Mouse (Mus musculus) kidney, postnatal 0 days (tissue): Measurements from ENCODE around the gene Bcl7c. TPM values are rescaled to one million over a fixed set of nuclear protein-coding genes. Genes with fewer than 3 reads are reported as not detected.
"Not testable (repeated sequence)": the region's sequence is repeated elsewhere in the genome, so short reads cannot be mapped to it uniquely, and the experiment has no call there.

ENCODE experiments used
- ATAC-seq: fragments of 200-750 bp; cut with Nextera tagmentation; replicated peaks from 2 replicates; pipeline ENCODE4 v1.8.0; 2017; ENCODE audit warnings: low read depth, moderate number of reproducible peaks, moderate TSS enrichment, moderate library complexity; ENCODE audit not compliant: low FRiP score
- DNase-seq: peaks from one replicate; pipeline ENCODE4 v3.0.0-alpha.2; 2016; ENCODE audit warnings: low spot score
- H3K27ac ChIP-seq: fragments of 300-500 bp; sonication (generic); 2 replicates; pipeline ENCODE4 v1.5.1; 2014; ENCODE audit warnings: mild to moderate bottlenecking
- H3K27me3 ChIP-seq: fragments of 300-500 bp; sonication (generic); 2 replicates; pipeline ENCODE4 v1.6.1; 2014; ENCODE audit warnings: low read length, mixed read lengths; ENCODE audit not compliant: insufficient read depth
- H3K36me3 ChIP-seq: fragments of 300-500 bp; sonication (generic); 2 replicates; pipeline ENCODE4 v1.6.1; 2014; ENCODE audit warnings: low read length, mixed read lengths; ENCODE audit not compliant: insufficient read depth
- H3K4me1 ChIP-seq: fragments of 300-500 bp; sonication (generic); replicated peaks from 2 replicates; pipeline ENCODE4 v1.6.1; 2014; ENCODE audit warnings: antibody characterized with exemption, low read length, mixed read lengths; ENCODE audit not compliant: insufficient read depth
- H3K4me2 ChIP-seq: fragments of 300-500 bp; sonication (generic); 2 replicates; pipeline ENCODE4 v1.6.1; 2014; ENCODE audit warnings: mild to moderate bottlenecking, low read length, moderate library complexity, mixed read lengths
- H3K4me3 ChIP-seq: fragments of 300-500 bp; sonication (generic); replicated peaks from 2 replicates; pipeline ENCODE4 v1.5.1; 2014; ENCODE audit warnings: low read depth, low read length
- H3K9ac ChIP-seq: fragments of 300-500 bp; sonication (generic); 2 replicates; pipeline ENCODE4 v1.6.1; 2014; ENCODE audit warnings: low read depth, low read length
- H3K9me3 ChIP-seq: fragments of 300-500 bp; sonication (generic); replicated peaks from 2 replicates; pipeline ENCODE4 v1.6.1; 2016; ENCODE audit warnings: low read length, inconsistent platforms, mixed read lengths
- CTCF ChIP-seq: IDR thresholded peaks from 2 replicates; pipeline ENCODE4 v1.5.1; 2016; ENCODE audit warnings: antibody characterized with exemption, low read depth, mild to moderate bottlenecking, moderate library complexity
- WGBS: fragments of 180-500 bp; shearing (Covaris S2); extraction: QIAGEN DNeasy Blood & Tissue Kit; methylation state at CpG from one replicate; pipeline ENCODE4 v1.1.7; 2014; 5-methylcytosine and 5-hydroxymethylcytosine counted together
- polyA plus RNA-seq: library from polyadenylated mRNA; unstranded; fragments of >200 nt; fragmentation: Nextera tagmentation; extraction: Ambion mirVana; gene quantifications from 2 replicates; pipeline ENCODE4 v1.2.1, GENCODE M21; 2015

Gene Bcl7c
- polyA plus RNA-seq, 1 experiment from 2014 or later, result 70.9 TPM

- Histone ChIP-seq H3K4me3 (no peak overlapping the region), H3K36me3 (no peaks in the 10 kb centered on the region), H3K9ac (no peak overlapping the region), H3K27ac (no peak overlapping the region), H3K4me1 (no peaks in the 10 kb centered on the region), H3K27me3 (no peaks in the 10 kb centered on the region), H3K9me3 (no peaks in the 10 kb centered on the region), H3K4me2 (no peak overlapping the region)
- DNase-seq, result no peak
- ATAC-seq, result no peak
- no peak for TF ChIP-seq CTCF
- 63% methylated on average over 5 of the region's 5 CpGs for WGBS
Observed at GRCm38 (mm10) chr7:127628646-127629045, 80.1 kb downstream of the Bcl7c start.

- H3K27ac ChIP-seq, result no peak overlapping the region
- DNase-seq (no peak), ATAC-seq (no peak)
- H3K4me3 ChIP-seq, result no peak overlapping the region
- no peak for TF ChIP-seq CTCF
- no peaks in the 10 kb centered on the region for H3K27me3 ChIP-seq
- no peaks in the 10 kb centered on the region for H3K9me3 ChIP-seq
- no peaks in the 10 kb centered on the region for H3K4me1 ChIP-seq
- no peaks in the 10 kb centered on the region for H3K36me3 ChIP-seq
- no peak overlapping the region for H3K9ac ChIP-seq
- 87% methylated on average over 4 of the region's 4 CpGs for WGBS
- H3K4me2 ChIP-seq, result no peak overlapping the region
Observed at GRCm38 (mm10) chr7:127626471-127626870, 82.3 kb downstream of the Bcl7c start.

- over 99% methylated on average over 7 of the region's 7 CpGs for WGBS
- H3K27ac ChIP-seq, result no peak overlapping the region
- H3K9ac ChIP-seq, result no peak overlapping the region
- H3K9me3 ChIP-seq, result no peaks in the 10 kb centered on the region
- H3K4me2 ChIP-seq, result no peak overlapping the region
- ATAC-seq (no peak), DNase-seq (no peak)
- H3K4me3 ChIP-seq, result no peak overlapping the region
- no peaks in the 10 kb centered on the region for H3K4me1 ChIP-seq
- TF ChIP-seq CTCF, result no peak
- H3K27me3 ChIP-seq, result no peaks in the 10 kb centered on the region
- no peaks in the 10 kb centered on the region for H3K36me3 ChIP-seq
Observed at GRCm38 (mm10) chr7:127626039-127626438, 82.7 kb downstream of the Bcl7c start.

- ATAC-seq, H3K4me3 ChIP-seq, H3K9me3 ChIP-seq, H3K4me2 ChIP-seq, DNase-seq, H3K36me3 ChIP-seq, H3K27me3 ChIP-seq, H3K27ac ChIP-seq, H3K9ac ChIP-seq: not testable (repeated sequence)
- peaks cover 12% of the 10 kb centered on the region for H3K4me1 ChIP-seq
- WGBS, result 95% methylated on average over 7 of the region's 8 CpGs
Observed at GRCm38 (mm10) chr7:127618402-127618801, 90.3 kb downstream of the Bcl7c start.

GRCm38 (mm10) chr7:127617962-127618361 lies 90.8 kb downstream of the Bcl7c start:
- TF ChIP-seq CTCF, result no peak
- Histone ChIP-seq H3K4me1 (peaks cover 12% of the 10 kb centered on the region), H3K27ac (no peak overlapping the region), H3K9ac (no peak overlapping the region), H3K27me3 (no peaks in the 10 kb centered on the region), H3K9me3 (no peaks in the 10 kb centered on the region), H3K4me2 (no peak overlapping the region), H3K36me3 (no peaks in the 10 kb centered on the region), H3K4me3 (no peak overlapping the region)
- ATAC-seq (no peak), DNase-seq (no peak)
- WGBS, result 61% methylated on average over 2 of the region's 2 CpGs

- Histone ChIP-seq H3K9ac (no peak overlapping the region), H3K4me3 (no peak overlapping the region), H3K9me3 (no peaks in the 10 kb centered on the region), H3K27me3 (no peaks in the 10 kb centered on the region), H3K36me3 (peaks cover 10% of the 10 kb centered on the region), H3K4me1 (peaks cover 12% of the 10 kb centered on the region), H3K4me2 (no peak overlapping the region), H3K27ac (no peak overlapping the region)
- TF ChIP-seq CTCF, result no peak
- WGBS, result 66% methylated on average over 1 of the region's 1 CpGs
- ATAC-seq (no peak), DNase-seq (no peak)
Observed at GRCm38 (mm10) chr7:127616881-127617280, 91.9 kb downstream of the Bcl7c start.

GRCm38 (mm10) chr7:127616336-127616735 lies 92.4 kb downstream of the Bcl7c start:
- H3K9me3 ChIP-seq, result no peaks in the 10 kb centered on the region
- WGBS, result 63% methylated on average over 1 of the region's 1 CpGs
- peaks cover 12% of the 10 kb centered on the region for H3K4me1 ChIP-seq
- DNase-seq (no peak), ATAC-seq (no peak)
- no peak overlapping the region for H3K27ac ChIP-seq
- H3K9ac ChIP-seq, result no peak overlapping the region
- H3K27me3 ChIP-seq, result no peaks in the 10 kb centered on the region
- no peak overlapping the region for H3K4me2 ChIP-seq
- no peak for TF ChIP-seq CTCF
- H3K36me3 ChIP-seq, result peaks cover 15% of the 10 kb centered on the region
- H3K4me3 ChIP-seq, result no peak overlapping the region
